Mouse (Mus musculus) CH12.LX (cell line): ENCODE measurements around the gene Tmed2. TPM values are rescaled to one million over a fixed set of nuclear protein-coding genes. Genes with fewer than 3 reads are reported as not detected.
A peak's percentile ranks its signal among the peaks of the same experiment; 100 is the strongest.

Experiments
- DNase-seq: peaks from one replicate; pipeline ENCODE4 v3.0.0-alpha.2; 2013; ENCODE audit errors: extremely low read depth
- H3K27ac ChIP-seq: 2 replicates; pipeline ENCODE4 v1.5.1; 2012; ENCODE audit warnings: low read depth, mild to moderate bottlenecking, control low read depth, moderate library complexity; ENCODE audit not compliant: insufficient read depth
- H3K27me3 ChIP-seq: replicated peaks from 2 replicates; pipeline ENCODE3; 2012; ENCODE audit warnings: inconsistent platforms
- H3K36me3 ChIP-seq, 2 experiments: replicated peaks in 1 of 2; 2 replicates each; pipeline versions ENCODE3 to v1.6.1; 2012; ENCODE audit warnings: inconsistent platforms in 1 of 2, low read length in 1 of 2, mild to moderate bottlenecking in 1 of 2, mixed read lengths in 1 of 2, moderate library complexity in 1 of 2; ENCODE audit not compliant: control insufficient read depth in 1 of 2, insufficient read depth in 1 of 2
- H3K4me1 ChIP-seq, 2 experiments: 2 replicates each; pipeline ENCODE4 v1.6.1; 2012; ENCODE audit warnings: inconsistent platforms in 1 of 2, moderate library complexity in 1 of 2; ENCODE audit not compliant: insufficient read depth in 2 of 2, control insufficient read depth in 1 of 2
- H3K4me2 ChIP-seq: 2 replicates; pipeline ENCODE4 v1.6.1; 2012; ENCODE audit warnings: low read depth, mild to moderate bottlenecking, control low read depth; ENCODE audit not compliant: poor library complexity, insufficient read depth, severe bottlenecking
- H3K4me3 ChIP-seq, 3 experiments: fragments of 150-350 bp in 1 of 3; sonication (generic) in 1 of 3; replicated peaks in 1 of 3; 2 replicates each; pipeline versions ENCODE3 to v1.5.1; 2011 to 2012; ENCODE audit warnings: low read depth in 2 of 3, low read length in 2 of 3, mild to moderate bottlenecking in 2 of 3, moderate library complexity in 2 of 3, control low read depth in 1 of 3, improper control_type of control experiment in 1 of 3, inconsistent platforms in 1 of 3, mixed read lengths in 1 of 3; ENCODE audit not compliant: poor library complexity in 1 of 3
- H3K79me2 ChIP-seq: replicated peaks from 2 replicates; pipeline ENCODE4 v1.6.1; 2012; ENCODE audit warnings: mild to moderate bottlenecking, moderate library complexity; ENCODE audit not compliant: control insufficient read depth, poor library complexity, insufficient read depth, severe bottlenecking; ENCODE audit errors: extremely low read depth
- H3K9ac ChIP-seq: 2 replicates; pipeline ENCODE4 v1.6.1; 2012; ENCODE audit warnings: low read depth, mild to moderate bottlenecking, control low read depth, moderate library complexity; ENCODE audit not compliant: insufficient read depth
- H3K9me3 ChIP-seq: replicated peaks from 2 replicates; pipeline ENCODE3; 2012; ENCODE audit warnings: low read length, inconsistent platforms, mixed read lengths
- BHLHE40 ChIP-seq: IDR thresholded peaks from 2 replicates; pipeline ENCODE4 v1.6.1; 2011; ENCODE audit warnings: mild to moderate bottlenecking, low read depth, low read length, improper control_type of control experiment
- CHD1 ChIP-seq: IDR thresholded peaks from 2 replicates; pipeline ENCODE4 v1.6.1; 2012; ENCODE audit warnings: low read depth, low read length, improper control_type of control experiment, inconsistent platforms
- CHD2 ChIP-seq: IDR thresholded peaks from 2 replicates; pipeline ENCODE4 v1.6.1; 2011; ENCODE audit warnings: low read length, improper control_type of control experiment
- CTCF ChIP-seq, 2 experiments: IDR thresholded peaks in 1 of 2; conservative IDR thresholded peaks in 1 of 2; 2 replicates each; pipeline ENCODE4 v1.5.1; 2011 to 2012; ENCODE audit warnings: low read depth in 2 of 2, low read length in 2 of 2, improper control_type of control experiment in 1 of 2, inconsistent platforms in 1 of 2, mild to moderate bottlenecking in 1 of 2, moderate library complexity in 1 of 2
- ELF1 ChIP-seq: IDR thresholded peaks from 2 replicates; pipeline ENCODE4 v1.6.1; 2014; ENCODE audit warnings: low read depth, mild to moderate bottlenecking, inconsistent platforms, low read length, improper control_type of control experiment
- ETS1 ChIP-seq: conservative IDR thresholded peaks from 2 replicates; pipeline ENCODE4 v1.6.1; 2012; ENCODE audit warnings: low read depth, mild to moderate bottlenecking, inconsistent platforms, low read length, improper control_type of control experiment, moderate library complexity
- GABPA ChIP-seq: IDR thresholded peaks from 2 replicates; pipeline ENCODE4 v1.6.1; 2012; ENCODE audit warnings: low read depth, low read length, improper control_type of control experiment, inconsistent platforms; ENCODE audit not compliant: insufficient replicate concordance
- HCFC1 ChIP-seq: IDR thresholded peaks from 2 replicates; pipeline ENCODE4 v1.6.1; 2012; ENCODE audit warnings: low read depth, mild to moderate bottlenecking, inconsistent platforms, low read length, improper control_type of control experiment
- IRF4 ChIP-seq: IDR thresholded peaks from 2 replicates; pipeline ENCODE4 v1.6.1; 2014; ENCODE audit warnings: low read depth, mild to moderate bottlenecking, inconsistent platforms, low read length, improper control_type of control experiment
- JUN ChIP-seq: IDR thresholded peaks from 2 replicates; pipeline ENCODE4 v1.6.1; 2011; ENCODE audit warnings: low read depth, mild to moderate bottlenecking, low read length, improper control_type of control experiment, moderate library complexity; ENCODE audit not compliant: insufficient read depth
- KAT2A ChIP-seq: IDR thresholded peaks from 2 replicates; pipeline ENCODE4 v1.6.1; 2012; ENCODE audit warnings: low read length, improper control_type of control experiment, inconsistent platforms; ENCODE audit not compliant: insufficient replicate concordance
- MAZ ChIP-seq: IDR thresholded peaks from 2 replicates; pipeline ENCODE4 v1.6.1; 2012; ENCODE audit warnings: low read depth, mild to moderate bottlenecking, inconsistent platforms, low read length, improper control_type of control experiment, moderate library complexity
- MEF2A ChIP-seq: IDR thresholded peaks from 2 replicates; pipeline ENCODE4 v1.6.1; 2014; ENCODE audit warnings: low read depth, mild to moderate bottlenecking, inconsistent platforms, low read length, improper control_type of control experiment, borderline replicate concordance
- MXI1 ChIP-seq: IDR thresholded peaks from 2 replicates; pipeline ENCODE4 v1.6.1; 2011; ENCODE audit warnings: mild to moderate bottlenecking, low read depth, low read length, improper control_type of control experiment
- MYC ChIP-seq: IDR thresholded peaks from 2 replicates; pipeline ENCODE4 v1.6.1; 2011; ENCODE audit warnings: low read depth, mild to moderate bottlenecking, improper control_type of control experiment, low read length
- NELFE ChIP-seq: IDR thresholded peaks from 2 replicates; pipeline ENCODE4 v1.6.1; 2011; ENCODE audit warnings: low read depth, low read length, improper control_type of control experiment
- NRF1 ChIP-seq: IDR thresholded peaks from 2 replicates; pipeline ENCODE4 v1.6.1; 2014; ENCODE audit warnings: low read depth, mild to moderate bottlenecking, inconsistent platforms, low read length, improper control_type of control experiment, moderate library complexity
- PAX5 ChIP-seq: IDR thresholded peaks from 2 replicates; pipeline ENCODE4 v1.6.1; 2012; ENCODE audit warnings: low read length, inconsistent platforms, mixed read lengths
- POLR2A ChIP-seq: IDR thresholded peaks from 2 replicates; pipeline ENCODE4 v1.6.1; 2011; ENCODE audit warnings: low read depth, mild to moderate bottlenecking, improper control_type of control experiment, low read length
- RCOR1 ChIP-seq: conservative IDR thresholded peaks from 2 replicates; pipeline ENCODE4 v1.6.1; 2012; ENCODE audit warnings: low read depth, mild to moderate bottlenecking, inconsistent platforms, low read length, improper control_type of control experiment
- SIN3A ChIP-seq: IDR thresholded peaks from 2 replicates; pipeline ENCODE4 v1.6.1; 2012; ENCODE audit warnings: low read length, improper control_type of control experiment, inconsistent platforms
- SMC3 ChIP-seq: IDR thresholded peaks from 2 replicates; pipeline ENCODE4 v1.6.1; 2011; ENCODE audit warnings: low read depth, low read length, improper control_type of control experiment
- TBP ChIP-seq: conservative IDR thresholded peaks from 2 replicates; pipeline ENCODE4 v1.6.1; 2011; ENCODE audit warnings: low read depth, low read length, improper control_type of control experiment
- TCF12 ChIP-seq: IDR thresholded peaks from 2 replicates; pipeline ENCODE4 v1.6.1; 2014; ENCODE audit warnings: low read depth, mild to moderate bottlenecking, inconsistent platforms, low read length, improper control_type of control experiment
- UBTF ChIP-seq: IDR thresholded peaks from 2 replicates; pipeline ENCODE4 v1.6.1; 2012; ENCODE audit warnings: low read depth, mild to moderate bottlenecking, inconsistent platforms, low read length, improper control_type of control experiment, moderate library complexity
- USF1 ChIP-seq: IDR thresholded peaks from 2 replicates; pipeline ENCODE4 v1.6.1; 2014; ENCODE audit warnings: low read depth, mild to moderate bottlenecking, inconsistent platforms, low read length, improper control_type of control experiment
- USF2 ChIP-seq: conservative IDR thresholded peaks from 2 replicates; pipeline ENCODE4 v1.6.1; 2011; ENCODE audit warnings: low read depth, low read length, improper control_type of control experiment
- ZC3H11A ChIP-seq: IDR thresholded peaks from 2 replicates; pipeline ENCODE4 v1.6.1; 2012; ENCODE audit warnings: low read depth, mild to moderate bottlenecking, inconsistent platforms, low read length, improper control_type of control experiment
- ZMIZ1 ChIP-seq: IDR thresholded peaks from 2 replicates; pipeline ENCODE4 v1.6.1; 2012; ENCODE audit warnings: low read depth, mild to moderate bottlenecking, inconsistent platforms, low read length, improper control_type of control experiment
- ZNF384 ChIP-seq: IDR thresholded peaks from 2 replicates; pipeline ENCODE4 v1.6.1; 2012; ENCODE audit warnings: low read depth, low read length, improper control_type of control experiment, inconsistent platforms
- dilution Hi-C: fragments of 300-500 bp; cut with MboI; formaldehyde crosslinking; loops from 2 replicates; pipeline ENCODE4 v1.14.3; 2020; ENCODE audit warnings: low sequenced_read_pairs; ENCODE audit not compliant: extremely low pct_unique_long_range_greater_than_20kb, extremely low pct_ligation_motif_present
- in situ Hi-C: fragments of 300-500 bp; cut with MboI; formaldehyde crosslinking; loops from 3 replicates; pipeline ENCODE4 v1.14.3; 2019; ENCODE audit warnings: low sequenced_read_pairs, low pct_ligation_motif_present, low pct_unique_long_range_greater_than_20kb, mixed read lengths
- polyA plus RNA-seq: library from polyadenylated mRNA; unstranded; fragments of >175 nt; gene quantifications from 2 replicates; pipeline ENCODE4 v1.2.1, GENCODE M21; 2012; ENCODE audit warnings: low read depth; ENCODE audit not compliant: insufficient read length
- total RNA-seq, 2 experiments: library from RNA; depleted of rRNA; stranded (reverse); fragments of 300-350 nt in 1 of 2; fragments of >200 nt in 1 of 2; gene quantifications; 2 replicates each; pipeline ENCODE4 v1.2.3; 2012 to 2014

The Tmed2 gene
- total and polyA plus RNA-seq, 3 experiments: 205 to 769 (median 301) TPM

DNA sequence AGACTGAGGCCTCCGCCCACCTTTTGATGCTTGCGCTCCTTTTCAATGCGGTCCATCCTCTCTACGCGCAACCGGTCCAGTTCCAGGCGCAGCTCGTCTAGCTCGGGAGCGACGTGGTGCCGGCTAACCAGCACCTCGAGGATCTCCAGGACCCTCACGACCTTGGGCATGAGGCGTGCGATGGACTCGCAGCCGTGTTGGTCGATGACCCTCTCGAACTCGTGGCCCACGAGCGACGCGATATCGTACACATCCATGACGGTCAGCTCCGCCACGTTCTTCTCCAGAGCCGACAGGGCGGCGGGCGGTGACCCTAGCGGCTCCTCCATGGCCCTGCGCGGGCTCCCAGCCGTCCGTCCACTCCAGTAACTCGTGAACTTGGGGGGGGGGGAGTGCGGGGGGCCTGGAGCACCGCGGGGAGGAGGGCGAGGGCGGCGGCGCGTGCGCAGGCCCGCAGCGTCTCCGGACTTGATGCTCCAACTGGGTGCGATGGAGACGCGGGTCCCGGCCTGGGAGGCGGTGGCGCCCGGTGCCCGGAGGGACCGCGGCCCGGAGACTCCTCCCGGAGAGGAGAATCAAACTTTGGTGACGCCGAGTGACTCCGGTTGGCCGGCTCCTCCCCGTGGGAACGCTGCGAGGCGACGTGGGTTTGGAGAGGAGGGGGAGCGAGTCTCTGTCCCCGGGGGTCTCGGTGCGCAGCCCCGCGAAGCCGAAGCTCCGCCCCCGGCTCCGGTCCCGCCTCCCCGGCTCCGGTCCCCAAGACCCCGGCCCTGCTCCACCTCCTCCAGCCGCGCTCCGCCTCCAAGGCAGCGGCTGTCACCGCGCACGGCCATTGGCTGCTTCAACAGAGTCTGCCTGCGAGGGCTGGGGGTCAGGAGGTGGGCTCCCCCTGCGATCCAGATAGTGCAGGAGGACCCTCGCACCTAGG lies 9.6 kb upstream of the Tmed2 start, which contains the start of gene Rilpl1:
Rilpl1 (minus strand) TSS at position 737 of the 928 bp plus-strand sequence.
- in situ Hi-C loops: loop anchor here (5.0 kb wide), 1 partner anchor 94 kb away; the partner anchor contains the start of gene Kmt5a
- DNase-seq: no peak

DNA sequence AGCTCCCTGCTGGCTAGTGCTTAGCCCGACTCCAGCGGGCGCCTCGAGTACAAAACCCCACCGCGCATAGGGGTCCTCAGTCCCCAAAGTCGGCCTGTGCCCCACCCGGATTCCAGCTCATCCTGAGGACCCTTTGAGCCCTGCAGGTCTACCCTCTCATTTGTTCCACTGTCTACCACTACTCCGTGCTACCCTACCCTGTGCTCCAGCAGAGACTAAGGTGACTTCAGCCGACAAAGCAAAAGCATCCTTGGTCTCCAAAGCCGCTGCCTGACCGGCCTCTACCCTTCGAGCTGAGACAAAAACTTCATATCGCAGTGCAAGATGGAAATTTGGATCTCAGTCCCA lies 8.9 kb upstream of the Tmed2 start:
- Histone ChIP-seq H3K4me1 (peaks cover 10 to 21% of the 10 kb centered on the region in 2 experiments; a peak in 3 of 4 replicates), H3K9ac (peak overlapping the region; percentile 54), H3K9me3 (no peaks in the 10 kb centered on the region), H3K79me2 (no peaks in the 10 kb centered on the region), H3K4me3 (peak overlapping the region; percentile 65 to 68 (median 68)), H3K27me3 (peaks cover 4% of the 10 kb centered on the region), H3K4me2 (peak overlapping the region; percentile 68), H3K27ac (no peak overlapping the region), H3K36me3 (no peaks in the 10 kb centered on the region)
- in situ Hi-C loops: loop anchor here (5.0 kb wide), 1 partner anchor 94 kb away; the partner anchor contains the start of gene Kmt5a
- TF ChIP-seq KAT2A (no peak), USF1 (no peak), TBP (no peak), MAZ (no peak), HCFC1 (no peak), BHLHE40 (no peak), MYC (no peak), USF2 (no peak), IRF4 (no peak), CHD2 (no peak), NELFE (no peak), ETS1 (no peak), MXI1 (no peak), TCF12 (no peak), ZNF384 (no peak), PAX5 (no peak), CTCF (conservative IDR thresholded peaks at IDR 0.05 in 1 of 2, IDR thresholded peaks at IDR 0.05 in 1 of 2; ENCODE audit: low read depth in 2 of 2, low read length in 2 of 2) (no peak)
- DNase-seq: no peak
- dilution Hi-C loops: no loop called here

More for the DNA sequence above, 9.6 kb upstream of the Tmed2 start, which contains the start of gene Rilpl1:
- no peaks in the 10 kb centered on the region for H3K9me3 ChIP-seq
- dilution Hi-C loops: no loop called here
- H3K4me2 ChIP-seq: peak within 1 kb of the TSS; percentile 68
- H3K36me3 ChIP-seq: no peaks in the 10 kb centered on the region
- no peak within 1 kb of the TSS for H3K27ac ChIP-seq
- H3K79me2 ChIP-seq: no peaks in the 10 kb centered on the region
- TF ChIP-seq BHLHE40 (no peak), SMC3 (no peak), ELF1 (no peak), CHD2 (no peak), ZNF384 (no peak), ZC3H11A (no peak), MAZ (no peak), SIN3A (no peak), GABPA (no peak), POLR2A (peak; percentile 46; the same call in 1 of the 2 replicates), RCOR1 (no peak), UBTF (peak; percentile 78; the same call in 1 of the 2 replicates), KAT2A (no peak), JUN (no peak), TBP (no peak), ETS1 (no peak), TCF12 (no peak), ZMIZ1 (no peak), CHD1 (no peak), MXI1 (peak; percentile 41; the same call in 1 of the 2 replicates), MEF2A (no peak), NRF1 (peak; percentile 68)
- peaks cover 10 to 20% of the 10 kb centered on the region in 2 experiments; a peak in 3 of 4 replicates for H3K4me1 ChIP-seq
- H3K9ac ChIP-seq: peak within 1 kb of the TSS; percentile 54
- H3K4me3 ChIP-seq: peak within 1 kb of the TSS; percentile 65 to 68 (median 68)
- H3K27me3 ChIP-seq: peaks cover 4% of the 10 kb centered on the region
